Mouse (Mus musculus) liver, adult 2 months (tissue): ENCODE measurements at regions not wholly inside any gene's neighbourhood (a gene's known extent, or its start where the extent isn't known, plus 50 kb on each side); places are given as distances from the start of the nearest gene placed in this dataset.

Source experiments
- CTCF ChIP-seq: fragments of 200-500 bp; IDR thresholded peaks from 2 replicates; pipeline ENCODE4 v1.5.1; 2011; ENCODE audit warnings: low read depth, low read length, control low read depth
- POLR2A ChIP-seq: fragments of 200-500 bp; IDR thresholded peaks from 2 replicates; pipeline ENCODE4 v1.6.1; 2011; ENCODE audit warnings: low read length, control low read depth; ENCODE audit not compliant: insufficient read depth; ENCODE audit errors: extremely low read depth

- TF ChIP-seq POLR2A, result no peak
- TF ChIP-seq CTCF, result no peak
Measured at GRCm38 (mm10) chr1:146231487-146232466, 262.8 kb upstream of the Brinp3 start.
